Mouse (Mus musculus) lung, postnatal 4 days (tissue): ENCODE data around the gene Unkl.

Source experiments
- DNase-seq, 2 experiments: peaks; one replicate each; pipeline ENCODE4 v3.0.0; 2021

The Unkl gene

DNA sequence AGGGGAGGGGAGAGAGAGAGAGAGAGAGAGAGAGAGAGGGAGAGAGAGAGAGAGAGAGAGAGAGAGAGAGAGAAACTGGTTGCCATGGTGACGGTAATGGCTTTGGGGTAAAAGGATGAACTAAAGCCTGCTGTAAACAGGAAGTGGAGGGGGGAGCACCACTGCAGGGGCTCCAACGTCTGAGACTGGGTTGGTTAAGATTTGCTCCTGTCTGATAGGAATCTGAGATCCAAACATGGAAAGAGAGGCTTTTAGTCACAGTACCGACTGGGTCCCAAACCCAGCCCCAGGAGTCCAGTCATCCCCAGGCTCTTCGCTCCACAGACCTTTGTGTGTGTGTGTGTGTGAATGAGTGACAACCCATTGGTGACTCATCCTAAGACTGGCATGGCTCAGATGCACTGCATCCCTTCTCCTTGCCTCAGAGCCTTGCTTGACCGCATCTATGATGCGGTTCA lies 69.6 kb downstream of the Unkl start:
- DNase-seq: no peak

GRCm38 (mm10) chr17:25264453-25264852 lies 76.3 kb downstream of the Unkl start:
- no peak for DNase-seq

DNA sequence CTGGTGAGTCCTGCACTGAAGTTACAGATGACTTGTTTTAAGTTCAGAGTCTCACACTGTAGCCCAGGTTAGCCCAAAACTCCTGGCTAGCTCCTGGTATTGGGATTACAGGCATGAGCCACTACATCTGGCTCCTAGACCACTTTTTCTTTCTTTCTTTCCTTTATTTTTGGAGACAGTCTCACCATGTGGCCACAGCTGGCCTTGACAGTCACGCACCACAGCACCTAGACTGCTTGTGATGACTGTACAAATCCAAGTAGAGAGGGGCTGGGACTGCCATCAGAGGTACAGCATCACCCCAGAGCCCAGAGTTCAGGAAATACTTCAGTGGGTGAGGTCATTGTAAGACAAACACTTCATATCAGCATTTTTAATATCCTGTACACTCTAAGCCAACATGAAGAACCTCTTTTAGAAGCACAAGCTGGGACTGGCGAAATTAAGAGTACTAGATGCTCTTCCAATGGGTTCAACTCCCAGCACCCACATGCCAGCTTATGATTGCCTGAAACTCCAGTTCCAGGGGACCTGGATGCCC lies 82.7 kb downstream of the Unkl start:
- no peak for DNase-seq

- peak; percentile 41 to 60 for DNase-seq
Measured at GRCm38 (mm10) chr17:25272326-25272725, 84.1 kb downstream of the Unkl start.

- peak in 1 of 2 experiments; percentile 94 for DNase-seq
Measured at GRCm38 (mm10) chr17:25272951-25273705, 84.9 kb downstream of the Unkl start.

GRCm38 (mm10) chr17:25273706-25274501 lies 85.7 kb downstream of the Unkl start:
- peak; percentile 98 for DNase-seq

GRCm38 (mm10) chr17:25274571-25275346 lies 86.6 kb downstream of the Unkl start, which contains the start of gene Ube2i:
Gene Ube2i, minus strand, starts transcription at chr17:25274622.
- DNase-seq: no peak

DNA sequence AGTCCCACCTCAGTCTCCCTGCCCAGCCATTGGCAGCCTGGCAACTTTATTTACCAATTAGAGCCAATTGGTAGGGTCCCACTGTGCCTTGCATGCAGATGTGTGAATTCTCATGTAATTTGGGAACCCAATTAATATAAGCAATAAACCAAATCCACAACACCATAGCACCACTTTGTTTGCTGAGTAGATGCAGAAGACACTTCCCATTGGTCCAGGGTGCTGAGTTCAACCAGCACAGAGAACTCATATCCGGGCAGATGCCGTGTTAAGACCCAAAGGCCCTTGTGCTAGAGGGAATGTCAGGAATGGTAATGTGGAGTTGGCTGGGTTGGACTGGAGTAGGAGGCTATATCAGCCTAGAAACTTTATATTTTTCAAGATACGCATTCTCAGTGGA lies 87.6 kb downstream of the Unkl start:
- DNase-seq: no peak

- peak; percentile 62 to 71 for DNase-seq
Measured at GRCm38 (mm10) chr17:25282133-25282532, 93.9 kb downstream of the Unkl start.
